Mouse (Mus musculus) olfactory bulb, adult 2 months (tissue): ENCODE measurements around the gene Klhl36.

ENCODE experiments used
- CTCF ChIP-seq: fragments of 200-500 bp; IDR thresholded peaks from 2 replicates; pipeline ENCODE4 v1.5.1; 2012; ENCODE audit warnings: low read depth, mild to moderate bottlenecking, low read length, moderate library complexity; ENCODE audit not compliant: insufficient read depth
- POLR2A ChIP-seq: fragments of 200-500 bp; IDR thresholded peaks from 2 replicates; pipeline ENCODE4 v1.6.1; 2012; ENCODE audit warnings: mild to moderate bottlenecking, low read depth, low read length, moderate library complexity; ENCODE audit not compliant: insufficient read depth

GRCm38 (mm10) chr8:119904323-119904911, 42.4 kb downstream of the Klhl36 start:
- no peak for TF ChIP-seq CTCF
- no peak for TF ChIP-seq POLR2A
